In genomic region chr8:107587429-107587994, GRCm38 (mm10) we compare ENCODE assay signal across 8 mouse cellular contexts. TPM values are rescaled to one million over a fixed set of nuclear protein-coding genes. Genes with fewer than 3 reads are reported as not detected.
A peak's percentile ranks its signal among the peaks of the same experiment; 100 is the strongest.
DNase-seq lines count a peak whose midpoint lies in the region; ATAC-seq and TF ChIP-seq lines count a peak whose summit lies in the region.

No protein-coding gene starts in this region.

- H3K9me3 ChIP-seq in ES-Bruce4 (replicated peaks; ENCODE audit: control insufficient read depth, insufficient read depth, low read length, poor library complexity, severe bottlenecking), result no peaks in the 10 kb centered on the region
- H3K9me3 ChIP-seq in embryonic facial prominence, embryonic 12.5 days, result no peaks in the 10 kb centered on the region
- H3K9me3 ChIP-seq in intestine, embryonic 15.5 days, result no peaks in the 10 kb centered on the region

- H3K9ac ChIP-seq in ES-Bruce4 (ENCODE audit: low read depth, poor library complexity, severe bottlenecking), result peak overlapping the region; percentile 96
- H3K9ac ChIP-seq in embryonic facial prominence, embryonic 12.5 days, result peak overlapping the region; percentile 92
- peak overlapping the region; percentile 89 for H3K9ac ChIP-seq in intestine, embryonic 15.5 days

- no peak for TF ChIP-seq EP300 in ES-Bruce4 (IDR thresholded peaks at IDR 0.05; ENCODE audit: insufficient read depth, low read depth, low read length)

- H3K79me2 ChIP-seq in macrophage (ENCODE audit: inconsistent target), result peaks cover 32% of the 10 kb centered on the region

- peak overlapping the region; percentile 69 for H3K4me2 ChIP-seq in embryonic facial prominence, embryonic 12.5 days (replicated peaks)
- H3K4me2 ChIP-seq in intestine, embryonic 15.5 days (replicated peaks), result peak overlapping the region; percentile 71

- H3K36me3 ChIP-seq in ES-Bruce4 (ENCODE audit: control insufficient read depth, insufficient read depth, low read length, poor library complexity, severe bottlenecking), result peaks cover 41% of the 10 kb centered on the region
- H3K36me3 ChIP-seq in embryonic facial prominence, embryonic 12.5 days, result peaks cover 35% of the 10 kb centered on the region
- peaks cover 26% of the 10 kb centered on the region for H3K36me3 ChIP-seq in intestine, embryonic 15.5 days
- H3K36me3 ChIP-seq in macrophage (ENCODE audit: inconsistent target), result peaks cover 33% of the 10 kb centered on the region

- TF ChIP-seq CTCF in ES-Bruce4 (IDR thresholded peaks at IDR 0.05; ENCODE audit: low read depth, low read length), result no peak

- peak overlapping the region; percentile 93 for H3K4me3 ChIP-seq in ES-Bruce4 (ENCODE audit: low read depth, low read length)
- H3K4me3 ChIP-seq in embryonic facial prominence, embryonic 12.5 days, result peak overlapping the region; percentile 93
- peak overlapping the region; percentile 84 for H3K4me3 ChIP-seq in intestine, embryonic 15.5 days (replicated peaks)
- peak overlapping the region; percentile 83 for H3K4me3 ChIP-seq in macrophage (ENCODE audit: inconsistent target)

- peak overlapping the region; percentile 43 for H3K27ac ChIP-seq in ES-Bruce4 (ENCODE audit: insufficient read depth, low read length)
- peak overlapping the region; percentile 83 for H3K27ac ChIP-seq in embryonic facial prominence, embryonic 12.5 days
- peak overlapping the region; percentile 72 for H3K27ac ChIP-seq in intestine, embryonic 15.5 days
- H3K27ac ChIP-seq in macrophage, result peak overlapping the region; percentile 46

- no peaks in the 10 kb centered on the region for H3K4me1 ChIP-seq in ES-Bruce4 (ENCODE audit: control insufficient read depth, insufficient read depth, low read length)
- peaks cover 14% of the 10 kb centered on the region for H3K4me1 ChIP-seq in embryonic facial prominence, embryonic 12.5 days
- H3K4me1 ChIP-seq in intestine, embryonic 15.5 days (replicated peaks), result 0 out of 2 replicates have a peak, but pooled peaks cover 2% of the 10 kb centered on the region

- no peaks in the 10 kb centered on the region for H3K27me3 ChIP-seq in ES-Bruce4 (ENCODE audit: control insufficient read depth, insufficient read depth, low read length, poor library complexity, severe bottlenecking)
- H3K27me3 ChIP-seq in embryonic facial prominence, embryonic 12.5 days, result no peaks in the 10 kb centered on the region
- H3K27me3 ChIP-seq in intestine, embryonic 15.5 days (replicated peaks), result no peaks in the 10 kb centered on the region

- no peak for ATAC-seq in embryonic facial prominence, embryonic 12.5 days (ENCODE audit: insufficient number of reproducible peaks, insufficient read depth, low FRiP score, low TSS enrichment)
- peak; percentile 67 for ATAC-seq in intestine, embryonic 15.5 days

- under 1% methylated on average over 17 of the region's 17 CpGs for WGBS in embryonic facial prominence, embryonic 12.5 days
- WGBS in intestine, embryonic 15.5 days, result 1% methylated on average over 17 of the region's 17 CpGs
- 3% methylated on average over 15 of the region's 17 CpGs for WGBS in macrophage (ENCODE audit: missing documents)

- no peak for TF ChIP-seq POLR2A in ES-Bruce4 (IDR thresholded peaks at IDR 0.05; ENCODE audit: insufficient read depth, low read length)

- peak; percentile 33 for DNase-seq in kidney, adult 11 months
- DNase-seq in kidney, postnatal 36 days, result no peak
- DNase-seq in urinary bladder, postnatal 36 days (ENCODE audit: low spot score in 2 of 2), result peak; percentile 25 to 26
- DNase-seq in spleen, postnatal 10 days (ENCODE audit: low spot score in 2 of 2), result no peak

RNA-seq across cellular contexts. Expression of gene Psmd7, which starts 0.8 kb away (rescaled TPM):
- polyA plus RNA-seq in ES-Bruce4 (2011; ENCODE audit: insufficient read depth, insufficient read length, low read depth, missing spikeins) (183 and 195 TPM in 2 replicates), macrophage (2018) (73.0 to 118 TPM (median 117 TPM) in 3 replicates)
- 328 and 342 TPM in 2 replicates for polyA plus RNA-seq in embryonic facial prominence, embryonic 12.5 days (2016; fragmentation: Nextera tagmentation; extraction: Ambion mirVana)
- 243 and 246 TPM in 2 replicates for polyA plus RNA-seq in intestine, embryonic 15.5 days (2015; fragmentation: Nextera tagmentation; extraction: Ambion mirVana)
- 10 to 100 TPM; 19.3 to 88.3 (median 53.7) TPM for total RNA-seq in macrophage (2018; cell fraction: chromatin; rRNA removed)
- 100 to 1,000 TPM in 7 of 26 experiments, 10 to 100 TPM in 19; 56.4 to 127 (median 79.5) TPM for total RNA-seq in macrophage (2018; cell fraction: cytosol; rRNA removed)
- total RNA-seq in macrophage (2018; cell fraction: nucleus; rRNA removed), result 100 to 1,000 TPM in 1 of 26 experiments, 10 to 100 TPM in 25; 31.0 to 101 (median 68.6) TPM

Comparison
In these comparisons a context has a peak if more than half of its experiments do, and no peak if none do; other contexts are left out.
1. DNase-seq: peak in kidney, adult 11 months (single experiment) and urinary bladder, postnatal 36 days (2 of 2); none in kidney, postnatal 36 days (0 of 2) and spleen, postnatal 10 days (0 of 2).
2. Peak in every context shown above with its lines, with median percentiles within 50 percentile points of each other: H3K27ac ChIP-seq, H3K4me3 ChIP-seq and H3K9ac ChIP-seq.